Mouse (Mus musculus): ENCODE measurements around the gene Mrtfa.

The Mrtfa gene

GRCm38 (mm10) chr15:81197197-81197596 lies 6.6 kb upstream of the Mrtfa start:
- no peak for DNase-seq (ENCODE audit: low read depth, low spot score)

DNA sequence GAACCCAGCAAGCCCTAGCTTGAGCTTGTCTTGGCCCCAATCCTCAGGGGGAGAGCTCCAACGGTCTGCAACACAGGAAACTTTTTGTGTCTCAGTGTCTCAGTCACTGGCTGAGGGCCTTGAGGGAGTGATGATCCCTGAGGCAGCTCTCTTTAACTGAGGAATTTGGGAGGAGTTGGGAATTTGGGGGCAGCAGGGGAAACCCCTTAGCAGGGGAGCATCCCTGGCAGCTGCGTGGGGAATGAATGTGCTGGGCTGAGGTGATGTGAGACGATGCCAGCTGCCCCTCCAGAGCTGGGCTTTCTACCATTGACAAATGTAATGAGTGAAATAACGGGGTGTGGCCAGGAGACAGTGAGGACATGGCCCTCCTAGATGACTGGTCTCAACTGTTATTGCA lies 4.9 kb upstream of the Mrtfa start:
- DNase-seq (ENCODE audit: low read depth, low spot score), result no peak

DNA sequence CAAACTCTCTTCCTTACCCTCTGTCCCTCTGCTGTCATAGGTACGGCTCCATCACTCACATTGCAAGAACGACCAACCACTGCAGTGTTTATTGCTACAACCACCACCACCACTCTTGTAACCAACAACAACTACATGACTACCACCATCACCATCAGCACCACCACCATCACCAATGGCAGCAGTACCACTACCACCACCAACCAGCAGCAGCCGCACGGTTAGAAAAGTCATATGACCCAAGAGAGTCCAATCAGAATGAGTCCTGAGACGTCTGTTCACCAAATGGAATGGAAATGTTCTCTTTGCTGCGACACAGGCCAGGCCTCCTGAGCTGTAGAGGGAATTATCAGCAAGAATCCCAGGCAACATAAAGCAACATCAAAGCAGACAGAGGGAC lies 4.2 kb upstream of the Mrtfa start:
- DNase-seq (ENCODE audit: low read depth, low spot score), result no peak

- no peak for DNase-seq (ENCODE audit: low read depth, low spot score)
Measured at GRCm38 (mm10) chr15:81192858-81193257, 2.3 kb upstream of the Mrtfa start.

DNA sequence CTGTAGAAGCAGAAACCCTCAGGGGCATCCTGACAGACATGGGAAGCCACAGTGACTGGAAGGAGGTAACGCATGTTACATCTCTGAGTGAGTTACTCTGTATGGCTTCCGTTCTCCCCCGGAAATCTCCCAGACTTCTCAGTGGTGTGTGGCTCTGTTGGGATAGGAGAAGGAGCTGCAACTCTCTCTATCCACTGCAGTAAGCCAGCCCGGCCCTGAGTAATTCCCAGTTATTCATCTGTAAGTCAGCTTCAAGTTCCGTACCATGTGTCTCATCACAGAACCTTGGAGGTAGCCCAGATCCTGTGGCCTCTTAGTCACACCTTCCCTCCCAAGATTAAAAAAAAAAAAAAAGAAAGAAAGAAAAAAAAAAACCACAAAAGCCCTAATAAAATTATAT lies 1.8 kb upstream of the Mrtfa start:
- no peak for DNase-seq (ENCODE audit: low read depth, low spot score)

DNA sequence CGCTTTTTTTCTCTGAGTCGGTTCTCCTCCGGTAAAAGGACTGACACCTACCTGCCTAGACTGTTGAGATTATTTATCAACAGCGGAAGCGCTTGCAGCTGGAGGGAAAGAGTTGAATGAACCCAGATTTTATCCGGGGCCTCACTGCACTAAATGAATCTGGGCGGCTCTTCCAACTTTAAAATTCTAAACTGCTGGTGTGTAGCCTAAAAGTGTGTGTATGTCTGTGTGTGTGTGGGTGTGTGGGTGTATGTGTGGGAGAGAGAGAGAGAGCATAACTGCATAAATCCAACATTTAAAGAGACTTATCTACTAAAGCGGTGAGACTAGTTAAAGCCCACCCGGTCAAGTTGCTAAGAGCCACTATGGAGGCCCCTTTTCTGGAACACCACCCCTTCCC lies 746 bp upstream of the Mrtfa start:
- DNase-seq (ENCODE audit: low read depth, low spot score), result no peak

DNA sequence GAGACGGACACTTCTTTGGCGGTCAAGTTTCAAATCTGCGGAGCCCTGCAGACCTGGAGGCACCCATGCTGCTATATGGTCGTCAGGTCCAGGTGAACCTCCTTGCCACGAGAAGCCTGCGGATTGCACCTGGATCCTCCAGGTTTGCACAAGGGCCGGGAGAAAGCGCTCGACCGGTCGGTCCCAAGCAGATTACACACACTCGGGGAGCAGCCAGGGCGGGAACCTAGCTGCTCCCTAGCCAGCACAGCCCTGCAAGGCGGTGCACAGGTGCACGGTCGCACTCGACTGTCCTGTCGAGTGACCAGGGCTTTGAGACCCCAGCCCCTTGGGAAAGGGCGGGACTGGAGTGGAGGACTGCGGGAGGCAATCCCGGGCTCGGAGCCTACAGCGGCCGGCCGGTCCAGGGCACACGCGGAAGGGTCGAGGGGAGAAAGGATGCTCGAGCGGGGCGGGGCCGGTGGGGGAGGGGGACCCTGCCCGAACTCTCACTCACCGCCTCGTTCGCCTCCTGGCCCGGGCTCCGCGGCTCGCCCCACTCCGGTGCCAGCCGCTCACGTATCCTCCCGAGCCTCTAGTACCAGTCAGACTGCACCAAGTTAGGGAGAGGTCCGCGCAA lies 437 bp downstream of the Mrtfa start:
- peak; percentile 52 for DNase-seq (ENCODE audit: low read depth, low spot score)

DNA sequence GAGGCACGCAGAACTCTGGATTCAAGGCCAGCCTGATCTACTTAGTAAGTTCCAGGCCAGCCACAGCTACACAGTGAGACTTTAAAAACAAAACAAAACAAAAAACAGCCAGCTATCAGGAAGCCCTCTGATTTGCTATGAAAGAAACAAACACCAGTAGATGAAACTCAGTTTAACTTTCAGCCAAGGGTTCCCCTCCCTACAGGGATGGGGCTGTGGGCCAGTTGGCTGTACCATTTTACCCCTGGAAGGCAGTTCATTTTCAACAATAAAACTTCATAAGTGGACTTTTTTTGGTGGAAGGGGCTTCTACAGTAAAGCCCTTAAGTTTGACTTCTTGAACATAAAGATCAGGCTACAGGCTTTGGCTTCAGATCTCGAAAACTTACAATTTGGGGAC lies 1.5 kb downstream of the Mrtfa start:
- no peak for DNase-seq (ENCODE audit: low read depth, low spot score)

- no peak for DNase-seq (ENCODE audit: low read depth, low spot score)
Measured at GRCm38 (mm10) chr15:81184913-81185312, 5.6 kb downstream of the Mrtfa start.

GRCm38 (mm10) chr15:81181233-81181632 lies 9.3 kb downstream of the Mrtfa start:
- no peak for DNase-seq (ENCODE audit: low read depth, low spot score)

DNA sequence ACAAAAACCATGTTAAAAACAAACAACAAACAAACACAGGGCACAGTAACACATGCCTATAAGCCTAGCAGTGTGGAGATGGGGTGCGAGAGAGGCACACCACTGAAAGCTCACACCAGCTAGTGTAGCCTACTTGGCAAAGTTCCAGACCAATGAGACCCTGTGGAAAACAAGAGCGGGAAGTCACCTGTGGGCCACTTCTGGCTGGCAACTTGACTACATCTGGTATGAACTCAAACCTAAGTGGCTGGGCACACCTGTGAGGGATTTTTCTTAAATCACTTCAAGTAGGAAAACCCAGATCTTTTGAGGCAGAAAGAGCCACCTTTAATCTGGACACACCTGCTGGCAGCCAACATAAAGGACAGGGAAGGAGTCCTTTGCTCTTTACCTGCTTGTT lies 11.0 kb downstream of the Mrtfa start:
- no peak for DNase-seq (ENCODE audit: low read depth, low spot score)

GRCm38 (mm10) chr15:81178703-81179102 lies 11.9 kb downstream of the Mrtfa start:
- no peak for DNase-seq (ENCODE audit: low read depth, low spot score)

DNA sequence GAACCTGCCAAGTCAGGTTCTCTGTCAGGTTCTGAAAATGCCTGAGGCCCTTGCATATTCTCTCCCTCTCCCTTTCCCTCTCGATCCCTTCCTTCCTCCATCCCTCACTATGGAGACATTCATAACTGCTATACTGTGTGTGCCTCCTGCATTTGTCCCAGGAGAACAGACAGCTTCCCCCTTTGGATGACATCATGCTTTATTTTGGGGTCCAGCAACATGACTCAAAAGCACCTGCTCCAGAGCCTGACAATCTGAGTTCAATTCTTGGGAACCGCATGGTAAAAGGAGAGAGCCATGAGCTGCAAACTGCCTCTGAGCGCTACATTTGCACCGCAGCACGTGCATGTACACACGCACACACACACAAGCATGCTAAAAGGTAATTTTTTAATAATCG lies 12.7 kb downstream of the Mrtfa start:
- no peak for DNase-seq (ENCODE audit: low read depth, low spot score)

DNA sequence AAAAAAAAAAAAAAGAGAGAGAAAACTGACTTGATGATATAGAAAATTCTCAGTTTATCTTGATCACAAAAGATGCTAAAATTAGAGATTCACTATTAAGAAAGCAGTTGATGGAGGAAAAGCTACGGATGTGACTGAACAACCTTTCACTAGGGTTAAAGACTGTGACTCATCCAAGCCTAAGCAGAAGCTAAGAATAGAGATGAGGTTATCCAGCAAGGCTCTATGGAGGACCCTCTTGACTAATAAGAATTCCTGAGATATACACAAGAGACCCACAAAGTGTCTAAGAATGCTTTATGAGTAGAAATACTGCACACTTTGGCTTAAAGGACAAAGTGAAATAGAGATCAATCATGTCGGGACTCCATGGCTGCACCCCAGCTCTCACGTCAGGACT lies 14.9 kb downstream of the Mrtfa start:
- no peak for DNase-seq (ENCODE audit: low read depth, low spot score)

DNA sequence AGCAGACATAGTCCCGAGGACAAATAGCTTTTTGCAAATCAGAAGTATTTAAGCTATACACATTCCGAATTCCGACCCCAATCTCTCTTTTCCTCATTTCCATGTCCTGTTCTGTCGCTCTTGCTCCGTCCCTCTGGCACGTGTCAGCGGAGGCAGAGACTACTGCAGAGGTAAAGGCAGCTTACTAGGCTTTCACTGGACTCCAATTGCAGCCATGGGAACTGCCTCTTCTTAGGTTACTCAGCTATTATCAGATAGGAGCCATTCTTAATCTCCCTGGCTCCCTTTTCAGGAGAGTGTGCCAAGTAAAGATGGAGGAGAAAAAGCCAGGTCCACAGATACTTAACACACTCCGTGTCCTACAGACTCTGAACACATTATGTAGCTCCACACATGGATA lies 18.3 kb downstream of the Mrtfa start:
- DNase-seq (ENCODE audit: low read depth, low spot score), result no peak

- DNase-seq (ENCODE audit: low read depth, low spot score), result no peak
Measured at GRCm38 (mm10) chr15:81168735-81169134, 21.8 kb downstream of the Mrtfa start.

DNA sequence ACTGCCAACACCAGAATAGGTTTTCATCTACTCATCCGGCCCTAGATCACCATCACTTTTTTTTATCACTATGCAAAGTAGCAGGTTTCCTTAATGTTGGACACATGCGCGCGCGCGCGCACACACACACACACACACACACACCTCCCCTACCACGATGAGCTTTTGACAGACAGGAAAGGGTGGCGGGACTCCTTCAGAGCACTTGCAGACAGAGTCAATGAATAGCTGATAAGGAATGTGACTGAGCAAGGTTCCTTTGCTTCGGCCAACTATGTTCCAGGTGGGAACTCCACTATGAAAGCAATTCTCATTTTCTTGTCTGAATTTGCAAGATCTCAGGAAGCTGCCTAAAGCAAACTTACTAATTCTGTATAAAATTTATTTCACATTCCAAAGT lies 22.7 kb downstream of the Mrtfa start:
- DNase-seq (ENCODE audit: low read depth, low spot score), result no peak

- DNase-seq (ENCODE audit: low read depth, low spot score), result peak; percentile 33
Measured at GRCm38 (mm10) chr15:81166291-81166690, 24.3 kb downstream of the Mrtfa start.

DNA sequence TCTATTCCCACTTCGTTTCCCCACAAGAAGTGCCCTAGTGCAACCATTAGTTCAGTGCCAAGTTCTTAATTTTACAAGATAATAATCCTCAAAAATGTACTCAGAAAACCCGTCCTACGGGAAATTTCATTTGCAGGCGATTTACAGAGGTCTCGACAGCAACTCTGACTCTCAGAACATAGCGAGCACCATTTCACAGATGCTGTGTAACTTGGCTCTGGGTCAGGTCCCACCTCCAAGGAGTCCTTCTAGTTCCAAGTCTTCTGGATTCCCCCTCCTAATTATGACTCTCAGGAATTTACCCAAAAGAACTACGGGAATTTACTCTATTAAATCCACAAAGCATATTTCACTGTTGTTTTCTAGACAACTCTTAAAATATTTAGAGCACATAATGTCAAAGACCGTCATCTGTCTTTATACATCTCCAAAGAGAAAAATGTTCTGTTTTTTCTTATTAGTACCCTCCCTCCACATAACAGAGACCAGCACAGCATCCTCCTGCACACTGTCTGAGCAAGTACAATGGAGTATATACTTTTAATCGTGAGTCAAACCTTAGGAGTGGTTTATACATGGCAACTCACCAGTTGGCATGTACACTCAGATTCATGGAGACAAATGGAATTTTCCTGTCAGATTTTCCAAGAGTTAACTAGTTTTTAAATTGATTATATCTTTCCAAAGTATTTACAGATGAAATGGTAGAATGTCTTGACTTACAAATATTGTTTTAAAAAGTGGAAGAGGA lies 25.8 kb downstream of the Mrtfa start:
- DNase-seq (ENCODE audit: low read depth, low spot score), result no peak

- no peak for DNase-seq (ENCODE audit: low read depth, low spot score)
Measured at GRCm38 (mm10) chr15:81161571-81161970, 29.0 kb downstream of the Mrtfa start.

- no peak for DNase-seq (ENCODE audit: low read depth, low spot score)
Measured at GRCm38 (mm10) chr15:81160677-81161076, 29.9 kb downstream of the Mrtfa start.

DNA sequence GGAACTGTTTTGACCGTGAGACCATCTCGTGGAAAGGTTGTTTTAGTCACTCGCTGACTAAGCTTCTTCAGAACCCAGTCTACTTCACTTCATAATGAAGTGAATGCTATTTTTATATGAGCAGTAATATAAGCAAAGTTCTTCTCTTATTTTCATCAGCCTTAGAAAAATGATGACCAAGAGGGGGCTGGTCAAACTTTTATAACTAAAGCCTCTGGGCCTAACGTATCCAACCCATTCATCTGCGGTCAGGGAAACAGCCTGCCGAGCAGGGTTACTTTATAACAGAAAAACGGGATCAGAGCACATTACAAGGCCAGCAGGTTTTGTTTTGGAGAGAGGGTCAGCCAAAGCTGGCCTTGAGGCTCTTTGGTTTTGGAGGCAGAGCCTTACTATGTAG lies 31.3 kb downstream of the Mrtfa start:
- no peak for DNase-seq (ENCODE audit: low read depth, low spot score)

DNA sequence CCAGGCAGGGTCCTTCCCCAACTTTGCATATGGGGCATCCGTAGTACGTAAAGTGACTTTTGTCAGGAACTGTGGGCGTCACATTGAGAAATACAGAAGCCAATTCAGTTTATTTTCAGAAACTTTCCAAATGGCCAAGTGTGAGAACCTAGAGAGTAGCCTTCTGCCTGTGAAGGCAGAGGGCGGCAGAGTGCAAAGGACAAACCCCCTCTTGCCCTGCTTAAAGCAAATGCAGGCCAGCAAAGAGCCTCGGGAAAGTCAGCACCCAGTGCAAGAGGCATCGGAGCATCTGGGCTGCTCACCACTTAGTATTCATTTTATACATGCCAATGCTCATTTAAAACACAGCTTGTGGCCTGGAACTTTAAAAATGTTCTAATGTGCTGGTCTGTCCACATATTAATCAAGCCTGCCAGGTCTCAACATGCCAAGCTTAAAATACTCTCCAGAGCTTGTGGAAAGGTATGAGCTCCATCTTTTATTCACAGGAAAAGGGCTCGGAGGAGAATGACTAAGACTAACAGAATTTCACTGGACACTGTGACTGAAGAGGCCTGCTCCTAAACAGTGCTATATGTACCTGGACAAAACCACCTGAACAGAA lies 31.9 kb downstream of the Mrtfa start:
- no peak for DNase-seq (ENCODE audit: low read depth, low spot score)

Data from CD4-positive, CD25-positive, alpha-beta regulatory T cell, adult 2 months (primary cell).